Mouse (Mus musculus): ENCODE results near the gene Cfap221. TPM values are rescaled to one million over a fixed set of nuclear protein-coding genes. Genes with fewer than 3 reads are reported as not detected.

Cfap221 gene
- total and polyA plus RNA-seq, 3 experiments: not detected

DNA sequence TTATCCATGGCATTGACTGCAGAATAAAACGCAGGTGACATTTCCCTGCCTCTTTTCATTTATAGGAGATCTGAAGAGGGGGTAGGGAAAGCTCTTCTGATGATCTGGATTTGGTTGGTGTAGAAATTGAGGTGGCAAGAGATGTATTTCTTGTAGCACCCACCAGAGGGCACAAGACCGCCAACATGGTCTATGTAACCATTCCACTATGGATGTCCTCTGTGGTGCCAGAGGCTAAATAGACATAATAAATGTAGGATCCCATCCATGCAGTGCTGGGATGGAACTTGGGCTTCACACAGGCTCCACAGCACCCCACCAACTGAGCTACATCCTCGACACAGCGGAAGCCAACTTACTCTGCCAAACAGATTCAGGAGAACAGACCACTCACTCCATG is 77.7 kb downstream of the Cfap221 start:
- DNase-seq (ENCODE audit: low read depth, low spot score): peak; percentile 54
- H3K36me3 ChIP-seq (ENCODE audit: control insufficient read depth in 1 of 2, insufficient read depth in 2 of 2, low read length in 2 of 2): peaks cover 0 to 7% of the 10 kb centered on the region in 2 experiments; a peak in 2 of 4 replicates

DNA sequence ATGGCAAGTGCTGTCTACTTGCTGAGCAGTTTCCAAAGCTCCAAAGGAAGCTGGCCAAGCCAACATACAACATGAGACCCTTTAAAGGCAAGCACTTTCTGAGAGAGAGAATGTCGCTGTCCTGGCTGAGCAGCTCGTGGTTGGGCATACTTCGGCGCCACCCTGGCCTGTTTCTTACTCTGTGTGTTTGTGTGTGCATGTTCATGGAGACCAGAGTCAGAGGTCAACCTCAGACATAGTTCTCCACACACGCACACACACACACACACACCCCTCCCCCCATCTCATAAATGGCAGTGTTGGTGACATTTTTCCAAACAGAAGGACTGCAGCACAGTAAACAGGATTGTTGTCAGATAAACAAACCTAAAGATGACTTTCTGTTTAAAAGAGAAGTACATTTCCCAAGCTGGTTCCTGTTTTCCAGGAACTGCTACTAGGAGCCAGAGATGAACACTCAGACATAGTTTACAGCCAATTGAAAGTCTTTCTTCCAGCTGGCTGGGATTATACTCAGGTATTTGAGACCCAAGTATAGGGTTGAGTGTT is 80.1 kb downstream of the Cfap221 start:
- H3K4me3 ChIP-seq (ENCODE audit: control insufficient read depth in 1 of 2, insufficient read depth in 1 of 2, low read depth in 2 of 2, low read length in 2 of 2): no peak overlapping the region
- TF ChIP-seq TCF12 (IDR thresholded peaks at IDR 0.05; ENCODE audit: low read depth, low read length) (no peak), NRF1 (IDR thresholded peaks at IDR 0.05; ENCODE audit: insufficient read depth, low read depth, low read length, poor library complexity, severe bottlenecking) (no peak), ZMIZ1 (IDR thresholded peaks at IDR 0.05; ENCODE audit: low read depth, low read length) (no peak), NELFE (IDR thresholded peaks at IDR 0.05; ENCODE audit: low read depth, low read length) (no peak), MYC (IDR thresholded peaks at IDR 0.05; ENCODE audit: low read depth, low read length) (no peak), USF1 (IDR thresholded peaks at IDR 0.05; ENCODE audit: low read depth, low read length) (no peak), ELF1 (IDR thresholded peaks at IDR 0.05; ENCODE audit: low read depth, low read length) (no peak), GATA1 (IDR thresholded peaks at IDR 0.05; ENCODE audit: low read depth, low read length) (no peak), RCOR1 (IDR thresholded peaks at IDR 0.05; ENCODE audit: low read depth, low read length) (no peak), MXI1 (IDR thresholded peaks at IDR 0.05; ENCODE audit: low read depth, low read length) (no peak), USF2 (IDR thresholded peaks at IDR 0.05; ENCODE audit: borderline replicate concordance in 1 of 2, insufficient read depth in 1 of 2, low read depth in 1 of 2, low read length in 2 of 2) (no peak), ETS1 (IDR thresholded peaks at IDR 0.05; ENCODE audit: low read depth, low read length) (no peak), SIN3A (IDR thresholded peaks at IDR 0.05; ENCODE audit: low read length) (no peak), KAT2A (conservative IDR thresholded peaks at IDR 0.05; ENCODE audit: low read depth, low read length) (no peak)
- no peaks in the 10 kb centered on the region; the same call in 1 of the 2 replicates for H3K79me2 ChIP-seq (ENCODE audit: control insufficient read depth, insufficient read depth, low read length, poor library complexity)
- no peaks in the 10 kb centered on the region for H3K9me3 ChIP-seq (replicated peaks; ENCODE audit: insufficient read depth, low read length)
- H3K36me3 ChIP-seq (ENCODE audit: control insufficient read depth in 1 of 2, insufficient read depth in 2 of 2, low read length in 2 of 2): peaks cover 0 to 10% of the 10 kb centered on the region in 2 experiments; a peak in 2 of 4 replicates
- H3K27ac ChIP-seq (ENCODE audit: control insufficient read depth, low read depth, low read length): no peak overlapping the region
- H3K4me1 ChIP-seq (ENCODE audit: control insufficient read depth in 1 of 2, insufficient read depth in 2 of 2, low read length in 2 of 2): peaks cover 2 to 11% of the 10 kb centered on the region in 2 experiments; a peak in 1 of 4 replicates
- H3K9ac ChIP-seq (ENCODE audit: control insufficient read depth, low read depth, low read length, poor library complexity, severe bottlenecking): no peak overlapping the region
- DNase-seq (ENCODE audit: low read depth, low spot score): peak; percentile 30
- no peaks in the 10 kb centered on the region for H3K27me3 ChIP-seq (ENCODE audit: control insufficient read depth in 1 of 2, insufficient read depth in 2 of 2, low read length in 2 of 2)

More for the DNA sequence above, 77.7 kb downstream of the Cfap221 start:
- Histone ChIP-seq H3K27ac (ENCODE audit: control insufficient read depth, low read depth, low read length) (no peak overlapping the region), H3K9me3 (replicated peaks; ENCODE audit: insufficient read depth, low read length) (no peaks in the 10 kb centered on the region), H3K9ac (ENCODE audit: control insufficient read depth, low read depth, low read length, poor library complexity, severe bottlenecking) (no peak overlapping the region), H3K4me3 (ENCODE audit: control insufficient read depth in 1 of 2, insufficient read depth in 1 of 2, low read depth in 2 of 2, low read length in 2 of 2) (no peak overlapping the region), H3K4me1 (ENCODE audit: control insufficient read depth in 1 of 2, insufficient read depth in 2 of 2, low read length in 2 of 2) (peaks cover 2 to 8% of the 10 kb centered on the region in 2 experiments; a peak in 1 of 4 replicates), H3K27me3 (ENCODE audit: control insufficient read depth in 1 of 2, insufficient read depth in 2 of 2, low read length in 2 of 2) (0 out of 4 replicates have a peak, but pooled peaks cover 0 to under 1% of the 10 kb centered on the region in 2 experiments), H3K79me2 (ENCODE audit: control insufficient read depth, insufficient read depth, low read length, poor library complexity) (no peaks in the 10 kb centered on the region)
- peak; percentile 63 for TF ChIP-seq SMC3 (IDR thresholded peaks at IDR 0.05; ENCODE audit: low read depth, low read length)
- TF ChIP-seq USF1 (IDR thresholded peaks at IDR 0.05; ENCODE audit: low read depth, low read length): no peak
- no peak for TF ChIP-seq RCOR1 (IDR thresholded peaks at IDR 0.05; ENCODE audit: low read depth, low read length)
- TF ChIP-seq NELFE (IDR thresholded peaks at IDR 0.05; ENCODE audit: low read depth, low read length): no peak
- peak; percentile 43 to 76 (median 65) for TF ChIP-seq CTCF (IDR thresholded peaks at IDR 0.05 in 2 of 3, conservative IDR thresholded peaks at IDR 0.05 in 1 of 3; ENCODE audit: control insufficient read depth in 1 of 3, insufficient read depth in 1 of 3, low read depth in 2 of 3, low read length in 3 of 3, poor library complexity in 1 of 3, severe bottlenecking in 1 of 3)
- TF ChIP-seq POLR2AphosphoS5 (IDR thresholded peaks at IDR 0.05; ENCODE audit: borderline replicate concordance, low read depth, low read length): no peak
- TF ChIP-seq JUND (IDR thresholded peaks at IDR 0.05; ENCODE audit: low read depth, low read length): no peak
- TF ChIP-seq MYC (IDR thresholded peaks at IDR 0.05; ENCODE audit: low read depth, low read length): no peak
- TF ChIP-seq RAD21 (IDR thresholded peaks at IDR 0.05; ENCODE audit: low read depth, low read length): peak; percentile 46

Data from MEL (cell line).